Mouse (Mus musculus) lung, embryonic 16.5 days (tissue): ENCODE results near the gene Rnf222. TPM values are rescaled to one million over a fixed set of nuclear protein-coding genes. Genes with fewer than 3 reads are reported as not detected.

Experiments
- ATAC-seq: fragments of 200-750 bp; cut with Nextera tagmentation; 2 replicates; pipeline ENCODE4 v1.8.0; 2017; ENCODE audit warnings: low read depth, mild to moderate bottlenecking, moderate library complexity
- H3K27ac ChIP-seq: fragments of 300-500 bp; sonication (generic); 2 replicates; pipeline ENCODE4 v1.5.1; 2014; ENCODE audit warnings: mild to moderate bottlenecking, control low read depth, low read length
- H3K27me3 ChIP-seq: fragments of 300-500 bp; sonication (generic); 2 replicates; pipeline ENCODE4 v1.6.1; 2014; ENCODE audit warnings: low read depth, low read length, mixed read lengths; ENCODE audit not compliant: control insufficient read depth, insufficient read depth
- H3K36me3 ChIP-seq: fragments of 300-500 bp; sonication (generic); 2 replicates; pipeline ENCODE4 v1.6.1; 2014; ENCODE audit warnings: low read length; ENCODE audit not compliant: control insufficient read depth, insufficient read depth
- H3K4me1 ChIP-seq: fragments of 300-500 bp; sonication (generic); replicated peaks from 2 replicates; pipeline ENCODE4 v1.6.1; 2014; ENCODE audit warnings: low read length, mixed read lengths; ENCODE audit not compliant: control insufficient read depth, insufficient read depth
- H3K4me2 ChIP-seq: fragments of 300-500 bp; sonication (generic); 2 replicates; pipeline ENCODE4 v1.6.1; 2014; ENCODE audit warnings: low read depth, low read length, control low read depth
- H3K4me3 ChIP-seq: fragments of 300-500 bp; sonication (generic); 2 replicates; pipeline ENCODE4 v1.5.1; 2014; ENCODE audit warnings: mild to moderate bottlenecking, low read length, control low read depth
- H3K9ac ChIP-seq: fragments of 300-500 bp; sonication (generic); 2 replicates; pipeline ENCODE4 v1.6.1; 2014; ENCODE audit warnings: low read length, control low read depth
- H3K9me3 ChIP-seq: fragments of 300-500 bp; sonication (generic); 2 replicates; pipeline ENCODE4 v1.6.1; 2016; ENCODE audit warnings: low read length; ENCODE audit not compliant: control insufficient read depth
- WGBS: fragments of 180-500 bp; shearing (Covaris S2); extraction: QIAGEN DNeasy Blood & Tissue Kit; methylation state at CpG from one replicate; pipeline ENCODE4 v1.1.7; 2014; 5-methylcytosine and 5-hydroxymethylcytosine counted together
- polyA plus RNA-seq: library from polyadenylated mRNA; unstranded; fragments of >200 nt; fragmentation: Nextera tagmentation; extraction: Ambion mirVana; gene quantifications from 2 replicates; pipeline ENCODE4 v1.2.1, GENCODE M21; 2015

Gene Rnf222
- polyA plus RNA-seq = 0.06 and 0.13 TPM in 2 replicates

GRCm38 (mm10) chr11:68888253-68888652, at the start of gene Rnf222:
Rnf222 (plus strand) TSS chr11:68888553.
- H3K9ac ChIP-seq = no peak within 1 kb of the TSS
- no peak within 1 kb of the TSS for H3K27ac ChIP-seq
- no peak within 1 kb of the TSS for H3K4me2 ChIP-seq
- H3K36me3 ChIP-seq = no peaks in the 10 kb centered on the region
- H3K9me3 ChIP-seq = no peaks in the 10 kb centered on the region
- H3K4me1 ChIP-seq = no peaks in the 10 kb centered on the region
- 35% methylated on average over 6 of the region's 6 CpGs for WGBS
- H3K27me3 ChIP-seq = no peaks in the 10 kb centered on the region
- no peak within 1 kb of the TSS for H3K4me3 ChIP-seq
- no peak for ATAC-seq

GRCm38 (mm10) chr11:68839606-68840005, 48.7 kb upstream of the Rnf222 start:
- H3K36me3 ChIP-seq = peaks cover 46% of the 10 kb centered on the region
- no peak for ATAC-seq
- no peak overlapping the region for H3K27ac ChIP-seq
- H3K4me2 ChIP-seq = no peak overlapping the region
- no peak overlapping the region for H3K9ac ChIP-seq
- no peaks in the 10 kb centered on the region for H3K27me3 ChIP-seq
- no peak overlapping the region for H3K4me3 ChIP-seq
- no peaks in the 10 kb centered on the region for H3K4me1 ChIP-seq
- WGBS = 80% methylated on average over 5 of the region's 5 CpGs
- H3K9me3 ChIP-seq = no peaks in the 10 kb centered on the region

GRCm38 (mm10) chr11:68850862-68851261, 37.5 kb upstream of the Rnf222 start:
- no peak overlapping the region for H3K27ac ChIP-seq
- ATAC-seq = no peak
- H3K4me2 ChIP-seq = peak overlapping the region; percentile 41
- no peaks in the 10 kb centered on the region for H3K36me3 ChIP-seq
- peaks cover 23% of the 10 kb centered on the region for H3K4me1 ChIP-seq
- H3K27me3 ChIP-seq = no peaks in the 10 kb centered on the region
- peak overlapping the region; percentile 36 for H3K9ac ChIP-seq
- WGBS = 70% methylated on average over 7 of the region's 7 CpGs
- no peaks in the 10 kb centered on the region for H3K9me3 ChIP-seq
- peak overlapping the region; percentile 16 for H3K4me3 ChIP-seq

GRCm38 (mm10) chr11:68851644-68852485, 36.5 kb upstream of the Rnf222 start:
- Histone ChIP-seq H3K4me1 (peaks cover 23% of the 10 kb centered on the region), H3K27ac (peak overlapping the region; percentile 99), H3K9ac (peak overlapping the region; percentile 99), H3K4me2 (peak overlapping the region; percentile 80), H3K4me3 (peak overlapping the region; percentile 98), H3K27me3 (no peaks in the 10 kb centered on the region), H3K9me3 (no peaks in the 10 kb centered on the region), H3K36me3 (no peaks in the 10 kb centered on the region)
- ATAC-seq = no peak
- WGBS = under 1% methylated on average over 13 of the region's 13 CpGs

- peak; percentile 70 for ATAC-seq
- Histone ChIP-seq H3K27me3 (no peaks in the 10 kb centered on the region), H3K27ac (peak overlapping the region; percentile 99), H3K9me3 (no peaks in the 10 kb centered on the region), H3K4me2 (peak overlapping the region; percentile 80), H3K4me1 (peaks cover 23% of the 10 kb centered on the region), H3K9ac (peak overlapping the region; percentile 99), H3K4me3 (peak overlapping the region; percentile 98), H3K36me3 (no peaks in the 10 kb centered on the region)
- WGBS = 0% methylated on average over 36 of the region's 36 CpGs
These were observed 35.9 kb upstream of the Rnf222 start for GRCm38 (mm10) chr11:68852486-68852901.

GRCm38 (mm10) chr11:68852932-68853409, 35.4 kb upstream of the Rnf222 start:
- under 1% methylated on average over 42 of the region's 42 CpGs for WGBS
- Histone ChIP-seq H3K9me3 (no peaks in the 10 kb centered on the region), H3K4me1 (peaks cover 23% of the 10 kb centered on the region), H3K9ac (peak overlapping the region; percentile 99), H3K27me3 (no peaks in the 10 kb centered on the region), H3K4me2 (peak overlapping the region; percentile 88), H3K36me3 (no peaks in the 10 kb centered on the region), H3K27ac (peak overlapping the region; percentile 99), H3K4me3 (peak overlapping the region; percentile 98)
- peak; percentile 99 for ATAC-seq

- Histone ChIP-seq H3K4me3 (peak overlapping the region; percentile 98), H3K9me3 (no peaks in the 10 kb centered on the region), H3K4me1 (peaks cover 23% of the 10 kb centered on the region), H3K27ac (peak overlapping the region; percentile 86), H3K4me2 (peak overlapping the region; percentile 88), H3K27me3 (no peaks in the 10 kb centered on the region), H3K36me3 (no peaks in the 10 kb centered on the region), H3K9ac (peak overlapping the region; percentile 70)
- WGBS = 24% methylated on average over 14 of the region's 14 CpGs
- ATAC-seq = 0 out of 2 replicates have a peak, but pooled peaks have one; percentile 6
These were observed 34.5 kb upstream of the Rnf222 start for GRCm38 (mm10) chr11:68853611-68854401.

GRCm38 (mm10) chr11:68854621-68855020, 33.7 kb upstream of the Rnf222 start:
- ATAC-seq = no peak
- Histone ChIP-seq H3K27me3 (no peaks in the 10 kb centered on the region), H3K4me2 (no peak overlapping the region), H3K4me1 (peaks cover 23% of the 10 kb centered on the region), H3K9me3 (no peaks in the 10 kb centered on the region), H3K4me3 (no peak overlapping the region), H3K36me3 (no peaks in the 10 kb centered on the region), H3K9ac (no peak overlapping the region), H3K27ac (0 out of 2 replicates have a peak overlapping the region, but pooled peaks have one; percentile 40)
- 81% methylated on average over 3 of the region's 3 CpGs for WGBS

GRCm38 (mm10) chr11:68857329-68857728, 31.0 kb upstream of the Rnf222 start:
- H3K9me3 ChIP-seq = no peaks in the 10 kb centered on the region
- no peak overlapping the region for H3K9ac ChIP-seq
- no peak overlapping the region for H3K4me2 ChIP-seq
- no peaks in the 10 kb centered on the region for H3K36me3 ChIP-seq
- no peaks in the 10 kb centered on the region for H3K27me3 ChIP-seq
- no peak overlapping the region for H3K4me3 ChIP-seq
- peaks cover 8% of the 10 kb centered on the region for H3K4me1 ChIP-seq
- no peak for ATAC-seq
- no peak overlapping the region for H3K27ac ChIP-seq
- 85% methylated on average over 3 of the region's 3 CpGs for WGBS
